Mouse (Mus musculus): Measurements from ENCODE around the gene Ttll7.

Ttll7 gene

DNA sequence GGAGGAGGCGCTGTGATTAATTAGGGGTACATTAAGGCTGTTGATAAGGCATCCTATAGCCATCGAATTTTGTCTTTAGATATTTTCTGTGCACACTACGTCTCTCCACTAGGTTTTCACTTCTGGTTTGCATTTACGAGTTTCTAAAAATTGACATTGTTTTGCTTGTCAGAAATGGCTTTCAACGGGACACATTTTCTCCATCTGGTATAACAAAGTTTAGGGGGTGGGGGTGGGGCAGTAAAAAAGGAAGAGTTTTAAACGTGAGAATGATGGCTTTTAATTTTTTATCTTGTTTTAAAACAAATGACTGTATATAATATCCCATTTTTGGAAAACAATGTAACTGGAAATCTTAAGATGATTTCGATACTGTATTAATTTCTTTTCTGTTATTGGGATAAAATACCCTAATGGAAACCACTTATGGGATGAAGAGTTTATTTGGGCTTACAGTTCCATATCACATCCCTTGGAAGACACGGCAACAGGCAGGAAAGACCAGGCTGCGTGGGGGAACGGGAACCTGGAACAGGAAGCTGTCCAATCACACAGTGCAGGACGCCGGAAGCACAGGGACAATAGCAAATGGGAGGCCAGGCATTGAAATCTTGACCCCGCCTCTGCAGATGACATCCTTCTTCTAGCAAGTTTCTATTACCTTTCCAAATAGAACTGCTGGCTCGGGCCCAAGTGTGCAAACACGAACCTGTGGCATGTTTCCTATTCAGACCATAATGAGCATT is 142.7 kb downstream of the Ttll7 start:
- DNase-seq (ENCODE audit: low spot score) = no peak

DNA sequence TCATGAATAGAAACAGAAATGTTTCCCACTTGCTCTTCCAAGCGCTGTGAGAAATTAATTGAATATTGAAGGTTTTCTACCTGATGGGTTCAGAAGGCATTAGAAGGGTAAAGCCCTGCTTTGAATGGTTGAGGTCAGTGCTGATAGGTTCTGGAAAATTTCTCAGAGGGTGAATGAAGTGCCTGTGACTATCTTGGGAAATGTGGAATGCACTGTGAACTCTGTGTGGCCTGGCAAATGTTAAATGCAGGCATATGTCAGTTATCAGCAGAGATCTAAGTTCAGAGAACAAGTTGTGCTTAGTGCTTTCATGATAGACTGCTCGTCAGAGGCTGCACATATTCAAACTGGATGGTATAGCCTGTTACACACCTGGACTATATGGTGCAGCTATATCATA is 147.0 kb downstream of the Ttll7 start:
- no peak for DNase-seq (ENCODE audit: low spot score)

DNA sequence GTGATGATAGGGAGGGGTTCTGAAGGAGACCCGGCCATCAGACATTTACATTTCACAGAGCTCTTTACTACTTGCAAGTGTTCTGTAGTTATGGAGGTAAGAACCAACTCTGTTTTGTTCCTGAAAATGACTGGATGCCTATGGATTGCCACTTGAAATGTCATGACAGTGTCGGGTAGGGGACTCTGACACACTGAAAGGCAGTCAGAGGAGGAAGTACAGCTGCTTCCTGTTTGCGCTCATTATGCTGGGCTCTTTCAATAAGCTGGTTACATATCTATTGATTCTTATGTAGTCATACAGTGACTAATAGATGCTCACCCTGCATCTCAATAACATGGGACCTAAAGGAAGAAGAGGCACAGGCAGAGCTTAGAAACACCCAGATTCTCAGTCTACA is 148.8 kb downstream of the Ttll7 start:
- DNase-seq (ENCODE audit: low spot score) = no peak

DNA sequence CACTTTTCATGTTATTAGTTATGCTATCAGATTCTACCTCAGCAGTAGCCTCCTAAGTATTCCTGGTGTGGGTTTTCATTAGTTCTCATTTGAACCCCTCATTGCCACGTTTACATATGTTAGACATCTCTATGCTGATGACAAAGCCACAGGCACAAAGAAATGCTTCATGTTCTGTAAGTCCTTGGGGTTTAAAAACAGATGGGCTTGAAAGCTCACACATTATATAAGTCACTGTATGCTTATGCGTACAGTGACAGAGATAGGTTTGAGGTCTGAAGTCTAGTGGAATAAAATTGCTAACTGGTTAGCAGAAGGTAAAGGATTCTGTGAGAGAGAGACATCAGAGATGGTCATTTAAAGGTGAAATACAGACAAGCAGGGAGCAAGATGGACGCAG is 149.4 kb downstream of the Ttll7 start:
- DNase-seq (ENCODE audit: low spot score) = no peak

DNA sequence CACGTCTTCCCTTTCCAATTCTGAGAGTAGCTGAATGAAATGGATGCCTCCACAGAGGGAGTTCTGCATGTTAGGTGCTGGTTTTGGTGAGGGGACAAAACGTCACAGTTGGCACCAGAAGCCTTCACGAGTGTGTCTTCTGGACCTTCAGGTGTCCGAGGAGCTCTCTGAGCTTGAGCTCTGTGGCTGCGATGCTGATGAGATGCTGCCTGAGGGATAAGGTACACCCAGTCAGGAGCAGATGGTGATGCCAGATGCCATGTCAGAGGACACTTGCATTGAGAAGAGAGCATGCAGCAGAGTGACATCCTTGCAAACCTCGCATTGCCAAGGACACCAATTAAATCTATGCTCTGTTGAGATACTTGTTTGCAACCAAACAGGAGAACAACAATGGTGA is 164.3 kb downstream of the Ttll7 start:
- DNase-seq (ENCODE audit: low spot score) = no peak

DNA sequence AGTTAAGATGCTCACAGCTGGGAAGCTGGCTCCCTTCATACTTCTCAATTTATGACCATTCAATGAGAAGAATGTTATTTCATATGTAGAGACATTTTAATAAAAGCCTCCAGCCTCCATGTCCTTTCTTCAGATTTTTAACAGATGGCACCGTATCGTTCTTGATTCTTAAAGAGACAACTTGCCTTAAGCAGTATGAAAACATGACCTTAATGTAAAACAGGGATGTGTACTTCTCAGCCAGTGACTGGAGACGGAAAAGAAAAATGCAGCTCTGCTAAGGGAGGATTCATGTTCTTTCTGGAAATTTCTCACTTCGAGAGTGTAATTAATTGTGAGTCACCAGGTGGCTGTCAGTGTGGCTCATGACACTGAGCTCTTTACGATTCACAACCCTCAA is 167.3 kb downstream of the Ttll7 start:
- DNase-seq (ENCODE audit: low spot score) = no peak

DNA sequence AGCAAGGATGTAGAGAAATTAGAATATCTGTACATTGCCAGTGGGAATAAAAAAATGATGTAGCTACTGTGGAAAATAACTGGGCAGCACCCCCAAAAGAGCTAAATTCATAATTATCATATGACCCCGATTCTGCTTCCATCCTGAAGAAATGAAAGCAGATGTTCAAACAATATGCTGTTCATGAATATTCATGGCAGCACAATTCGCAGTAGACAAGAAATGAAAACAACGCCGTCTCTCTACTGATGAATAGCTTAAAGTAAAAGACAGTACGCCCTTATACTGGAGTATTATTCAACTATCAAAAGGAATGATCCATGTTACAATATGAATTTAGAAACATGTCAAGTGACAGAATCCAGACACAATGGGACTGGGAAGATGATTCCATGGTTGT is 174.1 kb downstream of the Ttll7 start:
- DNase-seq (ENCODE audit: low spot score) = no peak

DNA sequence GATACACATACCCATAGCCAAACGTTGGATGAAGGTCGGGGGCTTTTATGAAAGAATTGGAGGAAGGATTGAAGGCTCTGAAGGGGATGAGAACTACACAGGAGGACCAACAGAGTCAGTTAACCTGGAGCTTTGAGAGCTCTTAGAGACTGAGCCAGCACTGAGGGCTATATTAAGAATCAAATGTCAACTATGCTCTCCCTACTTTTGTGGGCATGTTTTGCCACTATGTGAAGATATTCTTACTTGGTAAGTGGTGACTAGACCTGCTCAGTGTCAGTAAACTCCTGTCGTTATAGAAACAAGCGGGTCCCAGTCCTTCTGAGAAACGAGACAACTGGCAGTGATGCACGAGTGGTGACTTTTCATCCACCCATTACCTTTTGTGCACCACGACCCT is 176.2 kb downstream of the Ttll7 start:
- DNase-seq (ENCODE audit: low spot score) = no peak

DNA sequence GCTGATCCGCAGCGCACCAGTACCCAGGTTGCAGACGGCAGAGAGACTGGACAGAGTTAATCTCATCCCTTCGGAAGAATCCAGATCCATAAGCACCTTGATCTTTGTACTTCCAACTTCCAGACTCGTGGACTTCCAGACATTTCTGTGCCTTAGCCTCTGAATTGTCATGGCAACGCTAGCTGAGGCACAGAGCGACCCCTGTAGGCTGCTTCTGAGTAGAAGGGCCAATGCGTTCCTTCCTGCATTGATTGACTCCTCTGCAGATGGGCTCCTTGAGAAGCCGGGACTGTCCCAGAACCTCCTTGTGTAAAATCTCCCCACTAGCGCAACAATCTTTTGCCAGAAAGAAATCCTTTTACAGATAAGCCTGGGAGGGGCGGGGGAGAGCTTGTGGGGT is 177.6 kb downstream of the Ttll7 start:
- DNase-seq (ENCODE audit: low spot score) = no peak

DNA sequence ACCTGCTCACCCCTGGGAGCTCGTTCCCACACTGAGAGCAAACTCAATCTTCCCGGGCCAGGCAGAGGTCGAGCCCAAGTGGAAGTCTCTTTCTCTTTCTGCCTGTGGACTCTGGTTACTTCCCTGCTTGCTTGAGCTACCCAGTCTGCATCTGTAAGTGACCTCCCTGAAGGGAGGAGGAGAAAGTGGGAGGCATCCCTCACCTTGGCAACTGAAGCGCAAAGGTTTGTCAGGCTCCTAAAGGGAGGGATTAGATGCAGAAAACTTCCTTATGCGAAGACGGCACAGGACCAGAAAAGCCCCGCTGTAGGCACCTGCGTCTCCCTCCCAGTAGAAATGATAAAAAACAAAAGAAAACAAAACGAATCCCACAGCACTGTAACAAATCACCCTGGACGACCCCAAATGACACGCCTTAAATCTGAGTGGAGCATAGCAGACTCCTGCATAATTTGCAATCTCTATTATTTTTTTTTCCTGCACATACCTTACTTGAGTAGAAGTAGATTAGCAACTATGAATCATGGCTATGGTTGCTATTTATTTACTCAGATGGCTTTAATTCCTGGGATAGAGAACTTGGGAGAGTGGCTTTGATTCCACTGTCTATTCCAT is 178.2 kb downstream of the Ttll7 start:
- no peak for DNase-seq (ENCODE audit: low spot score)

All from ovary, postnatal 10 days (tissue).